Mouse (Mus musculus) MEL (cell line): ENCODE data around the gene Fam32a. TPM values are rescaled to one million over a fixed set of nuclear protein-coding genes. Genes with fewer than 3 reads are reported as not detected.

Source experiments
- DNase-seq: peaks from one replicate; pipeline ENCODE4 v3.0.0; 2011; ENCODE audit warnings: low read depth, low spot score
- H3K27ac ChIP-seq: 2 replicates; pipeline ENCODE4 v1.5.1; 2012; ENCODE audit warnings: low read depth, mild to moderate bottlenecking, control low read depth, low read length, moderate library complexity; ENCODE audit not compliant: control insufficient read depth
- H3K27me3 ChIP-seq, 2 experiments: fragments of 150-350 bp in 1 of 2; sonication (generic) in 1 of 2; 2 replicates each; pipeline ENCODE4 v1.6.1; 2012; ENCODE audit warnings: low read length in 2 of 2, mild to moderate bottlenecking in 2 of 2, improper control_type of control experiment in 1 of 2, moderate library complexity in 1 of 2; ENCODE audit not compliant: insufficient read depth in 2 of 2, control insufficient read depth in 1 of 2
- H3K36me3 ChIP-seq, 2 experiments: 2 replicates each; pipeline ENCODE4 v1.6.1; 2012 to 2014; ENCODE audit warnings: low read length in 2 of 2, improper control_type of control experiment in 1 of 2, inconsistent platforms in 1 of 2, mild to moderate bottlenecking in 1 of 2; ENCODE audit not compliant: insufficient read depth in 2 of 2, control insufficient read depth in 1 of 2
- H3K4me1 ChIP-seq, 2 experiments: fragments of 150-350 bp in 1 of 2; sonication (generic) in 1 of 2; 2 replicates each; pipeline ENCODE4 v1.6.1; 2012; ENCODE audit warnings: low read length in 2 of 2, improper control_type of control experiment in 1 of 2, mild to moderate bottlenecking in 1 of 2; ENCODE audit not compliant: insufficient read depth in 2 of 2, control insufficient read depth in 1 of 2
- H3K4me3 ChIP-seq, 2 experiments: fragments of 150-350 bp in 1 of 2; sonication (generic) in 1 of 2; 2 replicates each; pipeline ENCODE4 v1.5.1; 2012; ENCODE audit warnings: low read depth in 2 of 2, low read length in 2 of 2, mild to moderate bottlenecking in 2 of 2, moderate library complexity in 2 of 2, control low read depth in 1 of 2, improper control_type of control experiment in 1 of 2; ENCODE audit not compliant: control insufficient read depth in 1 of 2, insufficient read depth in 1 of 2
- H3K79me2 ChIP-seq: 2 replicates; pipeline ENCODE4 v1.6.1; 2012; ENCODE audit warnings: mild to moderate bottlenecking, low read length, moderate library complexity; ENCODE audit not compliant: control insufficient read depth, poor library complexity, insufficient read depth
- H3K9ac ChIP-seq: 2 replicates; pipeline ENCODE4 v1.6.1; 2012; ENCODE audit warnings: low read depth, mild to moderate bottlenecking, control low read depth, low read length, moderate library complexity; ENCODE audit not compliant: control insufficient read depth, poor library complexity, severe bottlenecking
- H3K9me3 ChIP-seq: fragments of 150-350 bp; sonication (generic); replicated peaks from 2 replicates; pipeline ENCODE4 v1.6.1; 2012; ENCODE audit warnings: mild to moderate bottlenecking, low read length, improper control_type of control experiment, moderate library complexity; ENCODE audit not compliant: insufficient read depth
- BHLHE40 ChIP-seq: IDR thresholded peaks from 2 replicates; pipeline ENCODE4 v1.6.1; 2012; ENCODE audit warnings: low read depth, mild to moderate bottlenecking, inconsistent platforms, low read length, improper control_type of control experiment, borderline replicate concordance
- CHD2 ChIP-seq: IDR thresholded peaks from 2 replicates; pipeline ENCODE4 v1.6.1; 2011; ENCODE audit warnings: low read length, improper control_type of control experiment
- E2F4 ChIP-seq: IDR thresholded peaks from 2 replicates; pipeline ENCODE4 v1.6.1; 2011; ENCODE audit warnings: low read depth, low read length, improper control_type of control experiment, borderline replicate concordance
- ELF1 ChIP-seq: IDR thresholded peaks from 2 replicates; pipeline ENCODE4 v1.6.1; 2014; ENCODE audit warnings: low read depth, mild to moderate bottlenecking, inconsistent platforms, low read length, improper control_type of control experiment, moderate library complexity
- ETS1 ChIP-seq: IDR thresholded peaks from 2 replicates; pipeline ENCODE4 v1.6.1; 2012; ENCODE audit warnings: low read depth, mild to moderate bottlenecking, inconsistent platforms, low read length, improper control_type of control experiment, moderate library complexity
- GABPA ChIP-seq: IDR thresholded peaks from 2 replicates; pipeline ENCODE4 v1.6.1; 2012; ENCODE audit warnings: low read depth, mild to moderate bottlenecking, inconsistent platforms, low read length, improper control_type of control experiment, moderate library complexity
- HCFC1 ChIP-seq: IDR thresholded peaks from 2 replicates; pipeline ENCODE4 v1.6.1; 2012; ENCODE audit warnings: low read depth, mild to moderate bottlenecking, inconsistent platforms, low read length, improper control_type of control experiment, moderate library complexity
- KAT2A ChIP-seq: conservative IDR thresholded peaks from 2 replicates; pipeline ENCODE4 v1.6.1; 2012; ENCODE audit warnings: low read depth, low read length, improper control_type of control experiment, inconsistent platforms
- MAFK ChIP-seq: IDR thresholded peaks from 2 replicates; pipeline ENCODE4 v1.6.1; 2011; ENCODE audit warnings: low read depth, mild to moderate bottlenecking, low read length, improper control_type of control experiment, borderline replicate concordance
- MAX ChIP-seq: IDR thresholded peaks from 2 replicates; pipeline ENCODE4 v1.6.1; 2011; ENCODE audit warnings: low read length, improper control_type of control experiment
- MAZ ChIP-seq: IDR thresholded peaks from 2 replicates; pipeline ENCODE4 v1.6.1; 2012; ENCODE audit warnings: low read depth, mild to moderate bottlenecking, inconsistent platforms, low read length, improper control_type of control experiment
- MEF2A ChIP-seq: IDR thresholded peaks from 2 replicates; pipeline ENCODE4 v1.6.1; 2014; ENCODE audit warnings: low read depth, mild to moderate bottlenecking, inconsistent platforms, low read length, improper control_type of control experiment; ENCODE audit not compliant: poor library complexity, insufficient replicate concordance, severe bottlenecking; ENCODE audit errors: extremely low read depth
- MXI1 ChIP-seq: IDR thresholded peaks from 2 replicates; pipeline ENCODE4 v1.6.1; 2011; ENCODE audit warnings: mild to moderate bottlenecking, low read depth, low read length, improper control_type of control experiment
- MYC ChIP-seq: IDR thresholded peaks from 2 replicates; pipeline ENCODE4 v1.6.1; 2011; ENCODE audit warnings: low read depth, mild to moderate bottlenecking, low read length, improper control_type of control experiment, moderate library complexity
- NELFE ChIP-seq: IDR thresholded peaks from 2 replicates; pipeline ENCODE4 v1.6.1; 2011; ENCODE audit warnings: low read depth, low read length, improper control_type of control experiment
- NRF1 ChIP-seq: IDR thresholded peaks from 2 replicates; pipeline ENCODE4 v1.6.1; 2014; ENCODE audit warnings: low read depth, mild to moderate bottlenecking, inconsistent platforms, low read length, improper control_type of control experiment, moderate library complexity; ENCODE audit not compliant: poor library complexity, insufficient read depth, severe bottlenecking
- POLR2A ChIP-seq, 2 experiments: IDR thresholded peaks; 2 replicates each; pipeline ENCODE4 v1.6.1; 2011 to 2012; ENCODE audit warnings: low read length in 2 of 2, mild to moderate bottlenecking in 2 of 2, control low read depth in 1 of 2, improper control_type of control experiment in 1 of 2, low read depth in 1 of 2, moderate library complexity in 1 of 2; ENCODE audit not compliant: control insufficient read depth in 1 of 2, insufficient read depth in 1 of 2, poor library complexity in 1 of 2
- POLR2AphosphoS2 ChIP-seq: IDR thresholded peaks from 2 replicates; pipeline ENCODE4 v1.6.1; 2011; ENCODE audit warnings: low read length, improper control_type of control experiment
- SIN3A ChIP-seq: IDR thresholded peaks from 2 replicates; pipeline ENCODE4 v1.6.1; 2012; ENCODE audit warnings: low read length, improper control_type of control experiment, inconsistent platforms
- TBP ChIP-seq: IDR thresholded peaks from 2 replicates; pipeline ENCODE4 v1.8.0; 2011; ENCODE audit warnings: low read depth, low read length, improper control_type of control experiment
- TCF12 ChIP-seq: IDR thresholded peaks from 2 replicates; pipeline ENCODE4 v1.6.1; 2014; ENCODE audit warnings: low read depth, mild to moderate bottlenecking, inconsistent platforms, low read length, improper control_type of control experiment, moderate library complexity
- UBTF ChIP-seq: IDR thresholded peaks from 2 replicates; pipeline ENCODE4 v1.6.1; 2012; ENCODE audit warnings: low read depth, mild to moderate bottlenecking, inconsistent platforms, low read length, improper control_type of control experiment, moderate library complexity, borderline replicate concordance; ENCODE audit not compliant: insufficient read depth
- USF1 ChIP-seq: IDR thresholded peaks from 2 replicates; pipeline ENCODE4 v1.6.1; 2014; ENCODE audit warnings: low read depth, mild to moderate bottlenecking, inconsistent platforms, low read length, improper control_type of control experiment, moderate library complexity
- ZC3H11A ChIP-seq: IDR thresholded peaks from 2 replicates; pipeline ENCODE4 v1.6.1; 2012; ENCODE audit warnings: low read depth, mild to moderate bottlenecking, inconsistent platforms, low read length, improper control_type of control experiment
- ZKSCAN1 ChIP-seq: IDR thresholded peaks from 2 replicates; pipeline ENCODE4 v1.6.1; 2012; ENCODE audit warnings: low read depth, mild to moderate bottlenecking, inconsistent platforms, low read length, improper control_type of control experiment, moderate library complexity
- ZMIZ1 ChIP-seq: IDR thresholded peaks from 2 replicates; pipeline ENCODE4 v1.6.1; 2012; ENCODE audit warnings: low read depth, mild to moderate bottlenecking, inconsistent platforms, low read length, improper control_type of control experiment, moderate library complexity
- polyA plus RNA-seq, 2 experiments: library from polyadenylated mRNA; stranded (reverse) in 1 of 2; unstranded in 1 of 2; fragments of >175 nt in 1 of 2; fragments of >200 nt in 1 of 2; gene quantifications; 2 replicates each; pipeline versions ENCODE4 v1.2.1 to v1.2.4; 2012; ENCODE audit warnings: low replicate concordance in 2 of 2, low read depth in 1 of 2; ENCODE audit not compliant: insufficient read length in 2 of 2, insufficient read depth in 1 of 2, missing spikeins in 1 of 2
- total RNA-seq: library from RNA; depleted of rRNA; stranded (reverse); fragments of 300-350 nt; gene quantifications from 2 replicates; pipeline ENCODE4 v1.2.3, GENCODE M21; 2012; rRNA removed

Gene Fam32a
- 42.2 and 45.5 TPM in 2 replicates for total RNA-seq
- polyA plus RNA-seq, result 10 to 100 TPM in 1 of 2 experiments, not detected in 1; 45.9 TPM

DNA sequence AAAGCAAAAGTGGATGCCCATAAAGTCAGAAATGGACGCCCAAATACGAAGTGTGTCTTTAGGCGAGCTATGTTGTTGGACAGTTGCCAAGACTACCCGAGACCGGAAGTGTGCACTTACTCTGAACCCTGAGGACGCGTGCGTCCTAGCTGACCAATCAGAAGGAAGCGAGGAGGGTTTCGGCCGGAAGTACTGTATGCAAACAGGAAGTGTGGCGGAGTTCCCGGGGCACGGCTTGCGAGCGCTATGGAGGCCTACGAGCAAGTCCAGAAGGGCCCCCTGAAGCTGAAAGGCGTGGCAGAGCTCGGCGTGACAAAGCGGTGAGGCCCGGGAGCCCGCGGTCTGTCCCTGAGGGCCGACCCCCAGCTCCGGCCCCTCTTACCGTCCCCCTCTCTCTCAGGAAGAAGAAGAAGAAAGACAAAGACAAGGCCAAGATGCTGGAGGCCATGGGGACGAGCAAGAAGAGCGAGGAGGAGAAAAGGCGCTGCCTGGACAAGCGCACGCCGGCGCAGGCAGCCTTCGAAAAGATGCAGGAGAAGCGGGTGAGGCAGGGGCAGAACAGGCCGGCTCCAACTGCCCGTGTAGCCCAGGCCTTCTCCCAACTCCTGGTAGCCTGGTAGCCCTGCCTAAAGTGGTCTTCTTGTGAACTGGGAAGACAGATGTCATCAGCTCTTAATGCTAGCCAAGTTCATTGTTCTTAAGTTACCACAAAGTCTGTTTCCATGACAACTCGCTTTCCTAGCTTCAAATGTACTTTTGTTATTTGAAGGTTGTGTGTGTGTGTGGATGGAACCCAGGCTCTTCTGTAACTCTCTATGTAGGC is at the start of gene Fam32a:
Fam32a (plus strand) TSS at position 190 of the 823 bp plus-strand sequence.
- Histone ChIP-seq H3K4me1 (peaks cover 0 to 18% of the 10 kb centered on the region in 2 experiments; a peak in 2 of 4 replicates), H3K4me3 (peak within 1 kb of the TSS; percentile 76 to 81), H3K27ac (peak within 1 kb of the TSS; percentile 51), H3K27me3 (no peaks in the 10 kb centered on the region), H3K36me3 (peaks cover 0 to 8% of the 10 kb centered on the region in 2 experiments; a peak in 2 of 4 replicates), H3K79me2 (peaks cover 23% of the 10 kb centered on the region), H3K9ac (peak within 1 kb of the TSS; percentile 75), H3K9me3 (no peaks in the 10 kb centered on the region)
- no peak for TF ChIP-seq ZC3H11A
- TF ChIP-seq UBTF, result no peak
- TF ChIP-seq TBP, result peak; percentile 76
- no peak for TF ChIP-seq MEF2A
- TF ChIP-seq BHLHE40, result peak; percentile 75; the same call in 1 of the 2 replicates
- no peak for TF ChIP-seq MAFK
- TF ChIP-seq NRF1, result peak; percentile 66
- peak; percentile 81 for TF ChIP-seq MXI1
- TF ChIP-seq TCF12, result no peak; the same call in 1 of the 2 replicates
- peak; percentile 58; the same call in 1 of the 2 replicates for TF ChIP-seq ETS1
- TF ChIP-seq POLR2AphosphoS2, result peak; percentile 54; the same call in 1 of the 2 replicates
- peak; percentile 88 for TF ChIP-seq MYC
- no peak for TF ChIP-seq E2F4
- no peak for TF ChIP-seq ZMIZ1
- TF ChIP-seq NELFE, result peak; percentile 68; the same call in 1 of the 2 replicates
- TF ChIP-seq SIN3A, result peak; percentile 85
- TF ChIP-seq HCFC1, result peak; percentile 90
- peak; percentile 97 for TF ChIP-seq ELF1
- TF ChIP-seq POLR2A (IDR thresholded peaks at IDR 0.05; ENCODE audit: control insufficient read depth in 1 of 2, insufficient read depth in 1 of 2, low read depth in 1 of 2, low read length in 2 of 2, poor library complexity in 1 of 2), result peak; percentile 44 to 62; a peak in 3 of 4 replicates
- peak; percentile 63 for TF ChIP-seq KAT2A
- TF ChIP-seq USF1, result peak; percentile 66
- TF ChIP-seq ZKSCAN1, result no peak
- TF ChIP-seq CHD2, result no peak
- TF ChIP-seq GABPA, result no peak
- TF ChIP-seq MAZ, result no peak
- TF ChIP-seq MAX, result peak; percentile 75
- peak; percentile 99 for DNase-seq
